Mouse (Mus musculus) kidney, postnatal 0 days (tissue): ENCODE results near the gene Prex1. TPM values are rescaled to one million over a fixed set of nuclear protein-coding genes. Genes with fewer than 3 reads are reported as not detected.

Source experiments
- ATAC-seq: fragments of 200-750 bp; cut with Nextera tagmentation; replicated peaks from 2 replicates; pipeline ENCODE4 v1.8.0; 2017; ENCODE audit warnings: low read depth, moderate number of reproducible peaks, moderate TSS enrichment, moderate library complexity; ENCODE audit not compliant: low FRiP score
- DNase-seq: peaks from one replicate; pipeline ENCODE4 v3.0.0-alpha.2; 2016; ENCODE audit warnings: low spot score
- H3K27ac ChIP-seq: fragments of 300-500 bp; sonication (generic); 2 replicates; pipeline ENCODE4 v1.5.1; 2014; ENCODE audit warnings: mild to moderate bottlenecking
- H3K27me3 ChIP-seq: fragments of 300-500 bp; sonication (generic); 2 replicates; pipeline ENCODE4 v1.6.1; 2014; ENCODE audit warnings: low read length, mixed read lengths; ENCODE audit not compliant: insufficient read depth
- H3K36me3 ChIP-seq: fragments of 300-500 bp; sonication (generic); 2 replicates; pipeline ENCODE4 v1.6.1; 2014; ENCODE audit warnings: low read length, mixed read lengths; ENCODE audit not compliant: insufficient read depth
- H3K4me1 ChIP-seq: fragments of 300-500 bp; sonication (generic); replicated peaks from 2 replicates; pipeline ENCODE4 v1.6.1; 2014; ENCODE audit warnings: antibody characterized with exemption, low read length, mixed read lengths; ENCODE audit not compliant: insufficient read depth
- H3K4me2 ChIP-seq: fragments of 300-500 bp; sonication (generic); 2 replicates; pipeline ENCODE4 v1.6.1; 2014; ENCODE audit warnings: mild to moderate bottlenecking, low read length, moderate library complexity, mixed read lengths
- H3K4me3 ChIP-seq: fragments of 300-500 bp; sonication (generic); replicated peaks from 2 replicates; pipeline ENCODE4 v1.5.1; 2014; ENCODE audit warnings: low read depth, low read length
- H3K9ac ChIP-seq: fragments of 300-500 bp; sonication (generic); 2 replicates; pipeline ENCODE4 v1.6.1; 2014; ENCODE audit warnings: low read depth, low read length
- H3K9me3 ChIP-seq: fragments of 300-500 bp; sonication (generic); replicated peaks from 2 replicates; pipeline ENCODE4 v1.6.1; 2016; ENCODE audit warnings: low read length, inconsistent platforms, mixed read lengths
- CTCF ChIP-seq: IDR thresholded peaks from 2 replicates; pipeline ENCODE4 v1.5.1; 2016; ENCODE audit warnings: antibody characterized with exemption, low read depth, mild to moderate bottlenecking, moderate library complexity
- WGBS: fragments of 180-500 bp; shearing (Covaris S2); extraction: QIAGEN DNeasy Blood & Tissue Kit; methylation state at CpG from one replicate; pipeline ENCODE4 v1.1.7; 2014; 5-methylcytosine and 5-hydroxymethylcytosine counted together
- polyA plus RNA-seq: library from polyadenylated mRNA; unstranded; fragments of >200 nt; fragmentation: Nextera tagmentation; extraction: Ambion mirVana; gene quantifications from 2 replicates; pipeline ENCODE4 v1.2.1, GENCODE M21; 2015

Prex1 gene
- polyA plus RNA-seq, 1 experiment from 2014 or later, result 9.8 TPM

GRCm38 (mm10) chr2:166728261-166728680, 14.6 kb upstream of the Prex1 start:
- no peak for DNase-seq
- no peak overlapping the region for H3K4me2 ChIP-seq
- H3K4me1 ChIP-seq, result no peaks in the 10 kb centered on the region
- ATAC-seq, result no peak
- no peak overlapping the region for H3K9ac ChIP-seq
- H3K27me3 ChIP-seq, result no peaks in the 10 kb centered on the region
- H3K27ac ChIP-seq, result no peak overlapping the region
- no peaks in the 10 kb centered on the region for H3K36me3 ChIP-seq
- no peaks in the 10 kb centered on the region for H3K9me3 ChIP-seq
- TF ChIP-seq CTCF, result no peak
- H3K4me3 ChIP-seq, result no peak overlapping the region
- 50% methylated on average over 3 of the region's 3 CpGs for WGBS

- WGBS, result 90% methylated on average over 10 of the region's 10 CpGs
- Histone ChIP-seq H3K4me2 (no peak overlapping the region), H3K4me1 (no peaks in the 10 kb centered on the region), H3K27me3 (no peaks in the 10 kb centered on the region), H3K4me3 (no peak overlapping the region), H3K9me3 (no peaks in the 10 kb centered on the region), H3K36me3 (no peaks in the 10 kb centered on the region), H3K9ac (no peak overlapping the region), H3K27ac (no peak overlapping the region)
- ATAC-seq (no peak), DNase-seq (no peak)
- no peak for TF ChIP-seq CTCF
Observed at GRCm38 (mm10) chr2:166727790-166728189, 14.2 kb upstream of the Prex1 start.

- Histone ChIP-seq H3K9me3 (no peaks in the 10 kb centered on the region), H3K27me3 (no peaks in the 10 kb centered on the region), H3K4me3 (no peak overlapping the region), H3K9ac (no peak overlapping the region), H3K4me2 (no peak overlapping the region), H3K27ac (no peak overlapping the region), H3K36me3 (no peaks in the 10 kb centered on the region), H3K4me1 (no peaks in the 10 kb centered on the region)
- ATAC-seq (no peak), DNase-seq (no peak)
- TF ChIP-seq CTCF, result no peak
- 52% methylated on average over 6 of the region's 6 CpGs for WGBS
Observed at GRCm38 (mm10) chr2:166726891-166727290, 13.3 kb upstream of the Prex1 start.

GRCm38 (mm10) chr2:166720416-166720815, 6.8 kb upstream of the Prex1 start:
- no peaks in the 10 kb centered on the region for H3K27me3 ChIP-seq
- H3K4me3 ChIP-seq, result no peak overlapping the region
- no peaks in the 10 kb centered on the region for H3K36me3 ChIP-seq
- DNase-seq (no peak), ATAC-seq (no peak)
- no peaks in the 10 kb centered on the region for H3K4me1 ChIP-seq
- H3K4me2 ChIP-seq, result no peak overlapping the region
- no peaks in the 10 kb centered on the region for H3K9me3 ChIP-seq
- H3K9ac ChIP-seq, result no peak overlapping the region
- no peak for TF ChIP-seq CTCF
- 72% methylated on average over 3 of the region's 3 CpGs for WGBS
- H3K27ac ChIP-seq, result no peak overlapping the region

GRCm38 (mm10) chr2:166719930-166720305, 6.3 kb upstream of the Prex1 start:
- no peaks in the 10 kb centered on the region for H3K4me1 ChIP-seq
- ATAC-seq (no peak), DNase-seq (no peak)
- no peak for TF ChIP-seq CTCF
- H3K4me2 ChIP-seq, result no peak overlapping the region
- H3K4me3 ChIP-seq, result no peak overlapping the region
- WGBS, result 68% methylated on average over 2 of the region's 2 CpGs
- H3K9ac ChIP-seq, result no peak overlapping the region
- no peak overlapping the region for H3K27ac ChIP-seq
- no peaks in the 10 kb centered on the region for H3K36me3 ChIP-seq
- H3K27me3 ChIP-seq, result no peaks in the 10 kb centered on the region
- H3K9me3 ChIP-seq, result no peaks in the 10 kb centered on the region

GRCm38 (mm10) chr2:166719301-166719929, 5.8 kb upstream of the Prex1 start:
- WGBS, result 71% methylated on average over 1 of the region's 1 CpGs

GRCm38 (mm10) chr2:166716067-166716466, 2.4 kb upstream of the Prex1 start:
- Histone ChIP-seq H3K27me3 (no peaks in the 10 kb centered on the region), H3K4me3 (no peak overlapping the region), H3K27ac (no peak overlapping the region), H3K4me2 (no peak overlapping the region), H3K9me3 (no peaks in the 10 kb centered on the region), H3K36me3 (no peaks in the 10 kb centered on the region), H3K4me1 (0 out of 2 replicates have a peak, but pooled peaks cover 9% of the 10 kb centered on the region), H3K9ac (no peak overlapping the region)
- ATAC-seq (no peak), DNase-seq (no peak)
- 77% methylated on average over 7 of the region's 7 CpGs for WGBS
- no peak for TF ChIP-seq CTCF

More at GRCm38 (mm10) chr2:166719301-166719929, 5.8 kb upstream of the Prex1 start:
- no peak for ATAC-seq
- H3K4me1 ChIP-seq, result 0 out of 2 replicates have a peak, but pooled peaks cover 2% of the 10 kb centered on the region
- no peak overlapping the region for H3K27ac ChIP-seq
- no peak overlapping the region for H3K4me2 ChIP-seq
- H3K9me3 ChIP-seq, result no peaks in the 10 kb centered on the region
- no peak for TF ChIP-seq CTCF
- H3K27me3 ChIP-seq, result no peaks in the 10 kb centered on the region
- no peak overlapping the region for H3K4me3 ChIP-seq
- no peaks in the 10 kb centered on the region for H3K36me3 ChIP-seq
- no peak overlapping the region for H3K9ac ChIP-seq
- no peak for DNase-seq
